Mouse (Mus musculus) liver, embryonic 14.5 days (tissue): ENCODE measurements at regions not wholly inside any gene's neighbourhood (a gene's known extent, or its start where the extent isn't known, plus 50 kb on each side); places are given as distances from the start of the nearest gene placed in this dataset.
A peak's percentile ranks its signal among the peaks of the same experiment; 100 is the strongest.

Experiments used
- ATAC-seq: fragments of 200-750 bp; cut with Nextera tagmentation; 2 replicates; pipeline ENCODE4 v1.8.0; 2017; ENCODE audit warnings: moderate number of reproducible peaks, mild to moderate bottlenecking, moderate library complexity; ENCODE audit not compliant: insufficient read depth
- DNase-seq, 3 experiments: peaks; one replicate each; pipeline ENCODE4 v3.0.0-alpha.2; 2012 to 2013; ENCODE audit warnings: low read depth in 3 of 3, low spot score in 3 of 3
- H3K27ac ChIP-seq: fragments of 300-500 bp; sonication (generic); 2 replicates; pipeline ENCODE4 v1.5.1; 2014; ENCODE audit warnings: moderate library complexity, mild to moderate bottlenecking, control low read depth, inconsistent platforms
- H3K27me3 ChIP-seq: fragments of 300-500 bp; sonication (generic); 2 replicates; pipeline ENCODE4 v1.6.1; 2014; ENCODE audit warnings: mild to moderate bottlenecking, low read length, moderate library complexity; ENCODE audit not compliant: control insufficient read depth, insufficient read depth
- H3K36me3 ChIP-seq: fragments of 300-500 bp; sonication (generic); replicated peaks from 2 replicates; pipeline ENCODE4 v1.6.1; 2014; ENCODE audit warnings: low read depth; ENCODE audit not compliant: control insufficient read depth, insufficient read depth
- H3K4me1 ChIP-seq, 2 experiments: fragments of 200-500 bp in 1 of 2; fragments of 300-500 bp in 1 of 2; sonication (generic) in 1 of 2; replicated peaks; 2 replicates each; pipeline ENCODE4 v1.6.1; 2012 to 2014; ENCODE audit warnings: antibody characterized with exemption in 1 of 2, inconsistent platforms in 1 of 2, low read length in 1 of 2; ENCODE audit not compliant: control insufficient read depth in 2 of 2, insufficient read depth in 2 of 2
- H3K4me2 ChIP-seq: fragments of 300-500 bp; sonication (generic); 2 replicates; pipeline ENCODE4 v1.6.1; 2014; ENCODE audit warnings: low read depth, mild to moderate bottlenecking, control low read depth, moderate library complexity
- H3K4me3 ChIP-seq, 2 experiments: fragments of 200-500 bp in 1 of 2; fragments of 300-500 bp in 1 of 2; sonication (generic) in 1 of 2; 2 replicates each; pipeline ENCODE4 v1.5.1; 2012 to 2014; ENCODE audit warnings: low read depth in 2 of 2, low read length in 2 of 2, mild to moderate bottlenecking in 2 of 2, control low read depth in 1 of 2, inconsistent platforms in 1 of 2, moderate library complexity in 1 of 2; ENCODE audit not compliant: insufficient read depth in 1 of 2
- H3K9ac ChIP-seq: fragments of 300-500 bp; sonication (generic); replicated peaks from 2 replicates; pipeline ENCODE4 v1.6.1; 2014; ENCODE audit warnings: mild to moderate bottlenecking, control low read depth, moderate library complexity
- H3K9me3 ChIP-seq: fragments of 300-500 bp; sonication (generic); 2 replicates; pipeline ENCODE4 v1.6.1; 2016; ENCODE audit warnings: low read length, mixed read lengths; ENCODE audit not compliant: control insufficient read depth
- CTCF ChIP-seq: IDR thresholded peaks from 2 replicates; pipeline ENCODE4 v1.5.1; 2016; ENCODE audit warnings: antibody characterized with exemption, low read depth, control low read depth
- EP300 ChIP-seq: IDR thresholded peaks from 2 replicates; pipeline ENCODE4 v1.6.1; 2016; ENCODE audit warnings: antibody characterized with exemption, low read depth
- WGBS: fragments of 180-500 bp; shearing (Covaris S2); extraction: QIAGEN DNeasy Blood & Tissue Kit; methylation state at CpG from one replicate; pipeline ENCODE4 v1.1.7; 2014; ENCODE audit not compliant: insufficient replicate concordance; 5-methylcytosine and 5-hydroxymethylcytosine counted together

DNA sequence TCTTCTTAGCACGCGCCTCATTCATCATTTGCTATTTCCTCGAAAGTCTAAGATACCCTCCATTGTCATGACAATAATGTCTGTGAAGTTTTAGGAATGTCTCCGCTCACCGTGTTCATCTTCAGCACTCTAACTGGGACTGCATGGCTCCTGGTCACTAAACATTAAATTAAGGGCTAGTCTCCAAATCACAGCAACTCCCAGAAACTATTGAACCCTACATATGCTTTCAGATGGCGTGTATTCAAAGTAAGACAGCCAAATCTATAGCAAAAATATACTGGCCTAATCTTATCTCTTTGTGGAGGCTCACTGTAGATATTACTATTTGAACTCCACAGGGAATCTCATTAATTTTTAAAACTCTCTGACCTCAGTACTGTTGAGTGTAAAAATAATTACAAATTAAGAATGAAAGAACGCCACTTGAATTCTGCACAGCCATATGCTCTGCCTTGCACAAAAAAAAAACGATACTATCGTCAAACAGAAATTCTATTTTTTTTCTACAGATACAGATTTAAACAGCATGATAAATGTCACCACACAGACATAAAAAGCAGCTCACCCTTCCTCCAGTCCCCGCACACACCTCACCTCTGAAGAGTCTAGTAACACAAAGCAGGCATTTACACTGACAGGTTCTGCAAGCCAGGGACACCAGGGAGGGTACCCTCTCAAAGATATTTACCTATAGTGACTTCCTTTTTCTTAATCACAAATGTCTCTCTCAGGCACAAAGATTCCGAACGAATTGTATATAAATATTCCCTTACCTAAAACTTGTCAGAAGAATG is 558.2 kb downstream of the Nedd1 start:
- no peak overlapping the region for H3K4me3 ChIP-seq
- no peak overlapping the region for H3K27ac ChIP-seq
- DNase-seq (no peak), ATAC-seq (no peak)
- H3K9me3 ChIP-seq: no peaks in the 10 kb centered on the region
- H3K4me1 ChIP-seq: no peaks in the 10 kb centered on the region
- H3K4me2 ChIP-seq: no peak overlapping the region
- TF ChIP-seq CTCF: no peak
- TF ChIP-seq EP300: no peak
- no peak overlapping the region for H3K9ac ChIP-seq
- WGBS: 59% methylated on average over 12 of the region's 12 CpGs
- peaks cover 7% of the 10 kb centered on the region for H3K27me3 ChIP-seq
- H3K36me3 ChIP-seq: no peaks in the 10 kb centered on the region

DNA sequence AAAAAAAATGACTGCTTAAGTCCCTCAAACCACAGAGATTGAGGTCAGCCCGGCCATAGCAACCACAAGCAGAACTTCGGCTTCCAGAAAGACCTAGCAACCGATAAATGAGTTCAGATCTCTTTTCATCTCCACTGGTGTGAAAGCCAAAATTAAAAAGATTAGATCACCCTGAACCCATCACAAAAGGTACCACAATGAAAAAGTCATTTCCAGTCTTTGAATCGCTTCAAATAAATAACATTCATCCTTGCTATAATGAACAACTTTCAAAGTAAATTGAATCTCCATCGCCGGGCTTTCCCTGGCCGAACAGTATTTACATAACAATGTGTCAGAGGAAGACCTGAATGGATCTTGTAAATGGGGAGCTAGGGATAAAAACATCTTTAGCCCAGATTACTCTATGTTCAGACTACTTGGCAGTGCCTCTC is 559.1 kb downstream of the Nedd1 start:
- Histone ChIP-seq H3K27ac (no peak overlapping the region), H3K27me3 (peaks cover 7% of the 10 kb centered on the region), H3K9me3 (no peaks in the 10 kb centered on the region), H3K4me3 (no peak overlapping the region), H3K36me3 (no peaks in the 10 kb centered on the region), H3K4me1 (no peaks in the 10 kb centered on the region), H3K4me2 (no peak overlapping the region), H3K9ac (no peak overlapping the region)
- WGBS: 11% methylated on average over 7 of the region's 7 CpGs
- DNase-seq (no peak), ATAC-seq (no peak)
- TF ChIP-seq CTCF (no peak), EP300 (no peak)

DNA sequence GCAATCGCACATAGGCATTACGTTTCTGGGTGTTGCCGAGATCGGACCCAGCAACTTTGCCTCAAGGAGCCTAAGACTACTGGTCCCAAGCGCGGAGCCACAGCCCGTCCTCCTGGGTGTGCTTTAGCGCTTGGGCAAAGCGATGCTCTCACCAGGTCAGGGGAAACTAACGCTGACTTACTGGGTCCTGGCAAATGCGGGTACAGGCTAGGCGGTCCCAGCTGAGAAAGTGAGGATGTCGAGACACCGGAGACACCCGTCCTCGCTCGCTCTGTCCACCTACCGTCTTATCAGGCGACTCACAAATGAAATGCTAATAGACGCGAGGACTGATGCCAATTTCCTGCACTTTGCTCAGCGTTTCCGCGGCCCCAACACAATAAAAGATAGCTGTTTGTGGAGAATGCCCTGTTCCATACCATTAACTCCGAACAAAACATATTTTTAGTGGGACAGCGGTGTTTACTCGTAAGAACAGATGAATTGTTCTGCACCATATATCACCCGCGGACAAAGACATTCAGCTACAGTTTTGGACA is 559.7 kb downstream of the Nedd1 start:
- no peaks in the 10 kb centered on the region for H3K9me3 ChIP-seq
- 2% methylated on average over 29 of the region's 29 CpGs for WGBS
- no peak for DNase-seq
- H3K36me3 ChIP-seq: no peaks in the 10 kb centered on the region
- H3K9ac ChIP-seq: no peak overlapping the region
- H3K4me1 ChIP-seq: no peaks in the 10 kb centered on the region
- no peak for TF ChIP-seq EP300
- no peak for ATAC-seq
- no peak overlapping the region for H3K27ac ChIP-seq
- H3K4me2 ChIP-seq: peak overlapping the region; percentile 13; the same call in 1 of the 2 replicates
- H3K4me3 ChIP-seq: no peak overlapping the region
- H3K27me3 ChIP-seq: peaks cover 7% of the 10 kb centered on the region

DNA sequence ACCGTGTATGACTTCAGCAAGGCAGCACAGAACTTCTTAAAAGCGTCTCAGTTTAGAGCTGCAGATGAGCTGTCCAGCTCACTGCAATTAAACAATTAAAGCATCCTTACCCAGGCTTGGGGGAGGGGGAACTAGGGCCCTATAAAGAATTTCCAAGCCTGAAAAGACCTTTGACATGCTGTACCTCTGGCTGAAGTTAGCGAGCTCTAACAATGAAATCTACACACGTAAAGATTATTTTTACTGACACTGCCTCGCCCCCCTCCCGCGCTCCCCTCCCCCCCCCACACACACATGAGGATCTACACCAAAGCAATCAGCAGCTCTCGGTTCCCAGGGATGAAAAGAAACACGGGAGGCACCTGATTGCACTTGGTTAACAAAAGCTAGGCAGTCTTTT is 560.7 kb downstream of the Nedd1 start:
- Histone ChIP-seq H3K4me2 (no peak overlapping the region), H3K36me3 (no peaks in the 10 kb centered on the region), H3K9ac (no peak overlapping the region), H3K27ac (no peak overlapping the region), H3K4me3 (no peak overlapping the region), H3K4me1 (no peaks in the 10 kb centered on the region), H3K27me3 (peaks cover 7% of the 10 kb centered on the region), H3K9me3 (no peaks in the 10 kb centered on the region)
- ATAC-seq (no peak), DNase-seq (no peak)
- no peak for TF ChIP-seq CTCF
- no peak for TF ChIP-seq EP300
- 13% methylated on average over 9 of the region's 9 CpGs for WGBS

DNA sequence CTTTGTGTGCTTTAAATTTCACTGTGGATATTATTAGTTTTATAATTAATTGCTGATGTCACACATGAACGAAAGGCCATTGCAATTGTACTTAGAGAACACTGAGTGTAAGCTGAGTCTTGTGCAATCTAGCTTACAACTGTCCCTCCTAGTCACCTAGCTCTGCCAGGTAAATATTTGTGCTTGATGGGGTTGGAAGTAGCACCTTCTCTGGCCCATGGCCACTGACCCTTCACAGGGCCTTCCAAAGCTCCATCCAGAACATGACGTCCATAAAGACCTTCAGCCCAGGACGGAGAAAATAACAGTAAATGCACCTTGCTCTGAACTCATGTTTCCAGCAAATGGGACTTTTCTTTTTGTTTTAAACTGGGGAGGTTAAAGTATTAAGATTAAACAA is 576.0 kb downstream of the Nedd1 start:
- Histone ChIP-seq H3K27me3 (no peaks in the 10 kb centered on the region), H3K4me1 (no peaks in the 10 kb centered on the region), H3K9ac (no peak overlapping the region), H3K9me3 (no peaks in the 10 kb centered on the region), H3K27ac (no peak overlapping the region), H3K36me3 (no peaks in the 10 kb centered on the region), H3K4me3 (no peak overlapping the region), H3K4me2 (no peak overlapping the region)
- TF ChIP-seq CTCF (no peak), EP300 (no peak)
- ATAC-seq (no peak), DNase-seq (no peak)
- 48% methylated on average over 3 of the region's 3 CpGs for WGBS
